Mouse (Mus musculus): ENCODE data around the gene Wrap53. TPM values are rescaled to one million over a fixed set of nuclear protein-coding genes. Genes with fewer than 3 reads are reported as not detected.

The Wrap53 gene
- polyA plus RNA-seq, 1 experiment from 2014 or later: 23.6 TPM

DNA sequence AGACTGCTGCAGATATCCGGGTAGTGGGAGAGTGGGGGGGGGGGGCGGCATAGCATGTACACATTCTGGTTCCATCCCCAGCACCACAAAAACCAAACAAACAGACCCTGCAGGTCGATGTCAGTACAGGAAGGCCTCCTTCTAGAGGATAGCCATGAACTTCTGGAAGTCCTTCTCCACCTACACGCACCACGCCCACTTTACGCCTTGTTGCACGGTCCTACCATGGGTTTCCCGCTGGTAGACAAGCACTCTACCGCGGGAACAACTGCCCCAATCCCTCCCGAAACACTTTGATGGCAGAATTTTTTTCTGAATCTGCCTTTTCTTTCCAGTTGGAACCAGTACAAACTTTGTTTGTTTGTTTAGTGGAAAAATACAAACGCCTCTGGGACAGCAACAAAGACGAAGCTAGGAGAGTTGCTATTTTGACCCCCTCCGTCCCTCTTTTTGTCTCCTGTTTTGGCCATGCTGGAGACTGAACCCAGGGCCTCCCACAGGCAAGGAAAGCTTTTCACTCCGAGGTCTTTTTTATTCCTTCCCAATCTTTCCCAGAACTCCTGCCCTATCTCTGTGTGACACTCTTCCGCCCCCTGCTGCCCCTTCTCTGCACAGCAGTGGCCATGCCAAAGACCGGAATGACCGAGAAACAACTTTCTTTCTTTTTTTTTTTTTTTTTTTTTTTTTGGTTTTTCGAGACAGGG lies 33.6 kb upstream of the Wrap53 start:
- no peaks in the 10 kb centered on the region for H3K36me3 ChIP-seq
- H3K9ac ChIP-seq: no peak overlapping the region
- WGBS: 14% methylated on average over 19 of the region's 19 CpGs

DNA sequence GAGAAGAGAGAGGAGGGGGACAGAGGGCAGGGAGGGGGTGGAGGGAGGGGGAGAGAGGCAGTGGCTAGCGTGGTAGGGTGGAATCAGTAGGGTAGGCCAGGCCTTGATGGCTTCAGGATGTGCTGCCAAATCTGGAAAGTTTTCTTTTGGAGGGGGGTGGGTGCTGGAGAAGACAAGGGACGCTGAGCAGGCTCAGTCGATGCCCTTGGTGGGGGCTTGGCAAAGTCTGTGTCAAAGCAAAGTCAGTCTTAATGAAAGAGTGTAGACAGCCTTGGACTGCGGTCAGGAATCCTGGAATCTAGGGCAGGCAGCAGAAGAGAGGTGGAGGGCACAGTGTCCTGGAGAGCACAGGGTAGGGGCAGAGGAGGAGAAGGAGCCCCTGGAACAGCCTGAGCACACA lies 30.8 kb upstream of the Wrap53 start:
- H3K4me2 ChIP-seq: no peak overlapping the region
- H3K4me1 ChIP-seq: peaks cover 10% of the 10 kb centered on the region
- no peaks in the 10 kb centered on the region for H3K27me3 ChIP-seq
- 49% methylated on average over 4 of the region's 4 CpGs for WGBS
- H3K27ac ChIP-seq: no peak overlapping the region
- no peak overlapping the region for H3K9ac ChIP-seq
- H3K4me3 ChIP-seq: no peak overlapping the region
- no peaks in the 10 kb centered on the region for H3K9me3 ChIP-seq
- H3K36me3 ChIP-seq: no peaks in the 10 kb centered on the region
- ATAC-seq (ENCODE audit: insufficient number of reproducible peaks, low FRiP score, low TSS enrichment, low read depth): no peak

More for the DNA sequence above, 33.6 kb upstream of the Wrap53 start:
- no peaks in the 10 kb centered on the region for H3K9me3 ChIP-seq
- ATAC-seq (ENCODE audit: insufficient number of reproducible peaks, low FRiP score, low TSS enrichment, low read depth): no peak
- H3K27ac ChIP-seq: no peak overlapping the region
- 0 out of 2 replicates have a peak, but pooled peaks cover 7% of the 10 kb centered on the region for H3K27me3 ChIP-seq
- peaks cover 5% of the 10 kb centered on the region; the same call in 1 of the 2 replicates for H3K4me1 ChIP-seq
- no peak overlapping the region for H3K4me3 ChIP-seq
- H3K4me2 ChIP-seq: peak overlapping the region; percentile 6; the same call in 1 of the 2 replicates

DNA sequence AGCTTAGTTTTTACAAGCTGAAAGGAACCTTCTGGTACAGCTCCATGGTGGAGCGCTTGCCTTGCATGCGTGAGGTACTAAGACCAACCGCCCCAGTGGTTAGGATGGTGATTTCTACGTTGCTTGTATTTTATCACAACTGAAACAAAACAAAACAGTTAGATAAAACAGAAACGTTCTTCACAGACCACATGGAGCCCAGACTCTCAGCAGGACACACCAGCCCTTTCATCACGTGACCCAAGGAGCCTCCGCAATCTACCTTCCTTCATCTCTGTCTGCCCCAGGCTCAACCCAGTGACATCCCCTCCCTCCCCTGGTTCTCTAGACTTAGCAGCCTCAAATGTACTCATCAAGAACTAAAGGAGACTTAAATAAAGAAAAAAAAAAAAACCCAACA lies 29.4 kb upstream of the Wrap53 start:
- Histone ChIP-seq H3K9ac (no peak overlapping the region), H3K27me3 (peaks cover 9% of the 10 kb centered on the region; the same call in 1 of the 2 replicates), H3K36me3 (no peaks in the 10 kb centered on the region), H3K9me3 (no peaks in the 10 kb centered on the region), H3K4me2 (no peak overlapping the region), H3K4me3 (no peak overlapping the region), H3K4me1 (peaks cover 23% of the 10 kb centered on the region), H3K27ac (no peak overlapping the region)
- WGBS: 61% methylated on average over 7 of the region's 7 CpGs
- no peak for ATAC-seq (ENCODE audit: insufficient number of reproducible peaks, low FRiP score, low TSS enrichment, low read depth)

DNA sequence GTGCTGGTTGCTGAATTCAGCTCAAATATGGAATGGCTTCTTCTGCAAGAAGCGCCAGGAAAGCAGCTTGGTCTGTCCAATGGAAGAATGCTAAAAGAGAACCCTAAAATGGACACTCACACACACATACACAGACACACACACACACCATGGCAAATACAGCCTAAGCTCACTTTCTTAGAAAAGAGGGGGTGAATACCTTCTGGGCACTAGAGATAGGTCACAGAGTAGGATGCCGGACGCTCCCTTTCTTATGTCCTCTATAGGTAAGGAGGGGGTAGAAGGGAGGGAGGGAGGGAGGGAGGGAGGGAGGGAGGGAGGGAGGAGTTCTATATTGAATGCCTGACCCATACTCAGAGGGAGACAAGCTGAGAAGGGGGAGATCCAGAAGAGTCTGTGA lies 28.5 kb upstream of the Wrap53 start:
- Histone ChIP-seq H3K27ac (no peak overlapping the region), H3K4me2 (no peak overlapping the region), H3K4me3 (no peak overlapping the region), H3K9me3 (no peaks in the 10 kb centered on the region), H3K36me3 (no peaks in the 10 kb centered on the region), H3K4me1 (peaks cover 23% of the 10 kb centered on the region), H3K27me3 (peaks cover 9% of the 10 kb centered on the region; the same call in 1 of the 2 replicates), H3K9ac (no peak overlapping the region)
- WGBS: 99% methylated on average over 3 of the region's 3 CpGs
- ATAC-seq (ENCODE audit: insufficient number of reproducible peaks, low FRiP score, low TSS enrichment, low read depth): no peak

DNA sequence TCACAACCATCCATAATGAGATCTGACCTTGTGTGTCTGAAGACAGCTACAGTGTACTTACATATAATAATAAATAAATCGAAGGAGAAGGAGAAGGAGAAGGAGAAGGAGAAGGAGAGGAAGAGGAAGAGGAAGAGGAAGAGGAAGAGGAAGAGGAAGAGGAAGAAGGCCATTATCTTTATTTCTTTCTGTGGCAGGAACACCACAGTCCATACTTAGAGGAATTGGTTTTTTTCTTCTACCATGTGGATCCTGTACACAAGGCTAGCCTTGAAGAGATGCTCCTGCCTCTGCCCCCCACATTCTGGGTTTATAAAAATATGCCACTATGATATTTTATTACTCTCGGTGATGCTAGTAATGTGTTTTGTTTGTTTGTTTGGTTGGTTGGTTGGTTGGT lies 26.8 kb upstream of the Wrap53 start:
- 90% methylated on average over 2 of the region's 2 CpGs for WGBS
- H3K4me3 ChIP-seq: no peak overlapping the region
- H3K9ac ChIP-seq: no peak overlapping the region
- H3K36me3 ChIP-seq: no peaks in the 10 kb centered on the region
- no peaks in the 10 kb centered on the region for H3K9me3 ChIP-seq
- ATAC-seq (ENCODE audit: insufficient number of reproducible peaks, low FRiP score, low TSS enrichment, low read depth): no peak
- no peak overlapping the region for H3K4me2 ChIP-seq
- peaks cover 21% of the 10 kb centered on the region for H3K4me1 ChIP-seq
- H3K27me3 ChIP-seq: peaks cover 9% of the 10 kb centered on the region; the same call in 1 of the 2 replicates
- H3K27ac ChIP-seq: no peak overlapping the region

DNA sequence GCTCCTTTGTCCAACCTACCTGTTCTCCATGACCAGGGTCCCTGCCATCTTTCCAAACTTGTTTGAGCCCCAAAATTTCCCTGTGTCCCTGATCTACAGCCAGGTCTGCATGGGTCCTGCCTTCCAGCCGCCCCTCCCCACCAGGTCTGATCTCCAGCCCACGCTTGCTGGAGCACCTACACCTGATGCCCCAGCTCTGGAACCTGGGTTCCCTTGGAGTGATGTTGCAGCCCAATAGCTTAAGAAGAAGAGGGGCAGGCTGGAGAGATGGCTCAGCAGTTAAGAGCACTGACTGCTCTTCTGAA lies 26.4 kb upstream of the Wrap53 start:
- WGBS: 69% methylated on average over 2 of the region's 2 CpGs
- no peak overlapping the region for H3K9ac ChIP-seq
- H3K27ac ChIP-seq: peak overlapping the region; percentile 4; the same call in 1 of the 2 replicates

DNA sequence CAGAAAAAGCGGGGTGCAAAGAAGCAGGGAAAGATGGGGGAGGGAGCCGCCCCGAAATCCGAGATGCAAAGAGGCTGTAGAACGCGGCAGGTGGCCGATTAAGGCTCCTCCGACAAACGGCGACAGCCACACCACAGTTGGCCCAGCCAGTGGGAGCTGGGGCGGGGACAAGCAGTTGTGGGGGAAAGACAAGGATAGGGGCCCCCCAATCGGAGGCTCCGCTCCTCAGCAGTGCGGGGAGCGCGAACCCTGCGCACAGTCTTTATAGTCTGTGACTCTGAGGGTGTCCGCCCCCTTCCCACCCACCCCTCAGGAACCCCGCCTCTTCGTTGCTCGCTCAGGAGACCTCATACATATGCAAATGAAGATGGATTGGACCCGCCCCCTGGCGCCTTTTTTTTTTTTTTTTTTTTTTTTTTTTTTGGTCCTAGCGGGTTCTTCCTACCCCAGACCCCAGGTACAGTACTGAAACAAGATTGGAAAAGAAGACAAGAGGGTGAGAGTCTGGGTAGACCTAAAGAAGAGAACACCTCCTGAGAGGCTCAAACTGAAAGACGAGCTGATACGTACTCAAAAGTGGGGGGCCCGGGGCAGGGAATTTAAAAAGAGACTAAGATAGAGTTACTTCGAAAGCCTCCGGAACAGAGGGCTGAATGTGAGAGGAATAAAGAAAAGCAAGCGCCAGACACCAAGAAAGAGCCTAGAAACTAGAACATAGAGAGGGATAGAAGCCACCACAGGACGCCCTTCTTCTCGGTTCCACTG lies 25.9 kb upstream of the Wrap53 start, which contains the start of gene Atp1b2:
Gene Atp1b2 (minus strand): TSS at position 217 of the 765 bp plus-strand sequence.
- H3K27me3 ChIP-seq: peaks cover 9% of the 10 kb centered on the region; the same call in 1 of the 2 replicates
- peak within 1 kb of the TSS; percentile 62 for H3K9ac ChIP-seq
- peak within 1 kb of the TSS; percentile 100 for H3K4me2 ChIP-seq
- H3K27ac ChIP-seq: peak within 1 kb of the TSS; percentile 50; the same call in 1 of the 2 replicates
- H3K9me3 ChIP-seq: no peaks in the 10 kb centered on the region
- ATAC-seq (ENCODE audit: insufficient number of reproducible peaks, low FRiP score, low TSS enrichment, low read depth): peak; percentile 89
- 0 out of 2 replicates have a peak, but pooled peaks cover 3% of the 10 kb centered on the region for H3K36me3 ChIP-seq
- H3K4me3 ChIP-seq: peak within 1 kb of the TSS; percentile 60
- H3K4me1 ChIP-seq: peaks cover 25% of the 10 kb centered on the region
- 3% methylated on average over 30 of the region's 32 CpGs for WGBS

More for the DNA sequence above, 26.4 kb upstream of the Wrap53 start:
- ATAC-seq (ENCODE audit: insufficient number of reproducible peaks, low FRiP score, low TSS enrichment, low read depth): no peak
- peak overlapping the region; percentile 60 for H3K4me3 ChIP-seq
- peaks cover 21% of the 10 kb centered on the region for H3K4me1 ChIP-seq
- H3K9me3 ChIP-seq: no peaks in the 10 kb centered on the region
- H3K36me3 ChIP-seq: no peaks in the 10 kb centered on the region
- peak overlapping the region; percentile 100 for H3K4me2 ChIP-seq
- H3K27me3 ChIP-seq: peaks cover 9% of the 10 kb centered on the region; the same call in 1 of the 2 replicates

DNA sequence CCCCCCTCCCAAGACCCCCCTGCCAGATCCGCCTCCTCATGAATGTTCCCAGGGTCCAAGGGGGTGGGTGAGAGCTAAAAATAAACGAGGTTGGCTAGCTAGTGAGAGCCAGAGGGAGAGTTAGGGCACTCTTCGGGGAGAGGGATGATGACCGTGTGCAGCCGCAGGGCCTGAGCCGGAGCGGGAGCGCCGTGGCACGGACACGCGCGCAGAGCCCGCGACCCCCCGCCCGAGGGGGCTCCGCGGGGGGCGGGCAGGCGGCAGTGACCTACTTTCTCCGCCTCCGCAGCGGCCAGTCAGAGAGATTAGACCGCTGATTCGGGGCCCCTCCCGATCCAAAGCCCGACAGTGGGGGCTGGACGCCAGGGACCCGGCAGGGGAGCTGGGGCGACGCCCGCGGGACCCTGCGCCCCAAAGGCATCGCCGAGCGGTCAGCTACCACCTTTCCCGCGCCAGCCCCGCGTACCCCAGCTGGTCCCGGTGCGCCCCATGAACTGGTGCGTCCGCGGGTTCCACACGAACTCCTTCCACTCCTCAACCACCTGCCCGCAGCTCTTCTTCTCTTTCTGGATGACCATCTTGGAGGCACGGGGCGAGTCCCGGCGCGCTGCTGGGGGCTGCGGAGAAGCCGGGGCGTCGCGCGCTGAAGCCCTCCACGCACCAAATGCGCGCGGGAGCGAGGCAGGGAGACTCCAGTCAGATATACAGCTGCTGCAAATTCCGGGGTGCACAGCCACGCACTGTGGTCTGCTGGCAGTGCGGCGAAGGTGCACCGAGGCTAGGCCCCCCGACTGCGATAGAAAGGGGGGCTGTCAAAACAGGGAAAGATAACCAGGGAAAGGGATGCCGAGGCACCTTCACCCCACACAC lies 25.0 kb upstream of the Wrap53 start:
- Histone ChIP-seq H3K27me3 (peaks cover 9% of the 10 kb centered on the region; the same call in 1 of the 2 replicates), H3K36me3 (0 out of 2 replicates have a peak, but pooled peaks cover 3% of the 10 kb centered on the region), H3K9me3 (no peaks in the 10 kb centered on the region), H3K27ac (peak overlapping the region; percentile 50; the same call in 1 of the 2 replicates), H3K4me3 (peak overlapping the region; percentile 60), H3K9ac (peak overlapping the region; percentile 62), H3K4me2 (peak overlapping the region; percentile 100), H3K4me1 (peaks cover 33% of the 10 kb centered on the region)
- no peak; the same call in 1 of the 2 replicates for ATAC-seq (ENCODE audit: insufficient number of reproducible peaks, low FRiP score, low TSS enrichment, low read depth)
- under 1% methylated on average over 68 of the region's 73 CpGs for WGBS

DNA sequence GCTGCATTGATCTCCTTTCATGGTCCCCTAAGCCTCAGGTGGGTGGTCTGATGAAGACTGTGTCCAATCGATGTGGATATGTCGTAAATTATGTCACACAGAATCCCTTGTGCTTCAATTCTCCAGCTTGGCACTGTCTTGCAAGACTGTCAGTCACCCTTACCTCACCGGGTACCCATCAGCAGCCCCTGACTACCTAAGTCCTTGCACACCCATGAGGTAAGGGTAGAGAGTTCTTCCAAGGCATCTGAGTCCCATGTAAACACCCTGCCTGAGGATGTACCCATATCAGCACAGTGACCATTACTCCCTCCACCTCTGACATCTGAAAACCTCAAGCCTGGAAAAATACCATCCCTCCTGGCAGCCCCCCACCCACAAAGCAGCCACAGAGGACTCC lies 24.3 kb upstream of the Wrap53 start:
- no peak for ATAC-seq (ENCODE audit: insufficient number of reproducible peaks, low FRiP score, low TSS enrichment, low read depth)
- Histone ChIP-seq H3K4me1 (peaks cover 40% of the 10 kb centered on the region), H3K27ac (no peak overlapping the region), H3K27me3 (peaks cover 9% of the 10 kb centered on the region; the same call in 1 of the 2 replicates), H3K4me3 (peak overlapping the region; percentile 60), H3K36me3 (0 out of 2 replicates have a peak, but pooled peaks cover 3% of the 10 kb centered on the region), H3K9me3 (no peaks in the 10 kb centered on the region), H3K4me2 (peak overlapping the region; percentile 100), H3K9ac (0 out of 2 replicates have a peak overlapping the region, but pooled peaks have one; percentile 62)
- WGBS: 51% methylated on average over 3 of the region's 3 CpGs

DNA sequence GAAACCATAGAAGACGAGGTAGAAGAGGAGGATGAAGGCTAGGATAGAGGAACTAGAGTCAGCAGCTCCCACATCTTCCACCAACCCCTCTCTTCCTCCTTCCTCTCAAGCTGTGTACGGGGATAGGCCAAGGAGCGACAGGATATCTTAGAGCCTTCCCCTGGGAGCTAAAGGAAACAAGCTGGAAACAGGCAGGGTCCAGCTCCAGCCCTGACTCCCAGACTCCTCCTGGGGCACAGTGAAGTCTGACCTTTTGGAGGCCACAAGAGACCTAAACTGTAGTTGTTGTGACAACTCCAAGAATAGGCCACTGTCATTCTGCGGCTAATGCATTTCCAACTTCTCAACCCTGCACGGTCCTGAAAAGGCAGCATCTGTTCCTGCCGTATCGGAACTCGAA lies 23.5 kb upstream of the Wrap53 start:
- 80% methylated on average over 8 of the region's 8 CpGs for WGBS
- H3K4me1 ChIP-seq: peaks cover 43% of the 10 kb centered on the region
- peak overlapping the region; percentile 60; the same call in 1 of the 2 replicates for H3K4me3 ChIP-seq
- H3K4me2 ChIP-seq: no peak overlapping the region
- peaks cover 9% of the 10 kb centered on the region; the same call in 1 of the 2 replicates for H3K27me3 ChIP-seq
- no peak for ATAC-seq (ENCODE audit: insufficient number of reproducible peaks, low FRiP score, low TSS enrichment, low read depth)
- H3K9ac ChIP-seq: no peak overlapping the region
- H3K9me3 ChIP-seq: no peaks in the 10 kb centered on the region
- H3K27ac ChIP-seq: no peak overlapping the region
- H3K36me3 ChIP-seq: 0 out of 2 replicates have a peak, but pooled peaks cover 3% of the 10 kb centered on the region

DNA sequence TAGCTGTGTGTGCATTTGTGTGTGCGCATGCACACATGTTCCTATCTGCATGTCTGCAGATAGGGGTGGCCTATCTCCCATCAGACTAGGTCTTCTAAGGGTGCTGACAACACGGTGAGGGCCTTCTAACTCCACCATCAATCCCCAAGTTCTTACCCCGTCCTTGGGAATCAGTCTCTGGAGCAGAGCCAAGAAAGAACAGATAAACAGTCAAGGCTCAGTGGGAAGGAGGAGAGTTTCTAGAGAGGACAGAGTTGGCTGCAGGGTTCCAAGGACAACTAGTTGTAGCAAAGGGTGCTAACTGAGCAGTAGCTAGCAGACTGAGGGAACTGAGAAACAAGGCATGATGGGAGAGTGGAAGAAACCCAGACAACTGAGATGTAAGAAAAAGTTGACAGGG lies 21.7 kb upstream of the Wrap53 start:
- 73% methylated on average over 3 of the region's 3 CpGs for WGBS
- H3K27me3 ChIP-seq: peaks cover 9% of the 10 kb centered on the region; the same call in 1 of the 2 replicates
- ATAC-seq (ENCODE audit: insufficient number of reproducible peaks, low FRiP score, low TSS enrichment, low read depth): no peak

More for the DNA sequence above, 21.7 kb upstream of the Wrap53 start:
- no peaks in the 10 kb centered on the region for H3K9me3 ChIP-seq
- peaks cover 43% of the 10 kb centered on the region for H3K4me1 ChIP-seq
- H3K9ac ChIP-seq: no peak overlapping the region
- H3K27ac ChIP-seq: no peak overlapping the region
- no peak overlapping the region for H3K4me3 ChIP-seq
- H3K36me3 ChIP-seq: 0 out of 2 replicates have a peak, but pooled peaks cover 3% of the 10 kb centered on the region
- no peak overlapping the region for H3K4me2 ChIP-seq

All from limb, embryonic 15.5 days (tissue).